Mouse (Mus musculus): ENCODE data around the gene Mdm1. TPM values are rescaled to one million over a fixed set of nuclear protein-coding genes. Genes with fewer than 3 reads are reported as not detected.

Mdm1 gene
- polyA plus RNA-seq (2016; fragmentation: Nextera tagmentation; extraction: Ambion mirVana): 17.4 and 21.3 TPM in 2 replicates

- Histone ChIP-seq H3K27me3 (replicated peaks) (0 out of 2 replicates have a peak, but pooled peaks cover 5% of the 10 kb centered on the region), H3K27ac (ENCODE audit: poor library complexity, severe bottlenecking) (no peak within 1 kb of the TSS), H3K4me1 (replicated peaks) (peaks cover 7% of the 10 kb centered on the region; the same call in 1 of the 2 replicates), H3K9ac (peak within 1 kb of the TSS; percentile 80), H3K9me3 (replicated peaks) (no peaks in the 10 kb centered on the region), H3K36me3 (peaks cover 2% of the 10 kb centered on the region; the same call in 1 of the 2 replicates), H3K4me2 (peak within 1 kb of the TSS; percentile 87), H3K4me3 (peak within 1 kb of the TSS; percentile 89)
- WGBS: 5% methylated on average over 47 of the region's 47 CpGs
- peak; percentile 99 for ATAC-seq (ENCODE audit: insufficient number of reproducible peaks, low FRiP score)
Observed at GRCm38 (mm10) chr10:118141018-118141883, at the start of gene Mdm1. Mdm1 (plus strand) TSS chr10:118141811.

DNA sequence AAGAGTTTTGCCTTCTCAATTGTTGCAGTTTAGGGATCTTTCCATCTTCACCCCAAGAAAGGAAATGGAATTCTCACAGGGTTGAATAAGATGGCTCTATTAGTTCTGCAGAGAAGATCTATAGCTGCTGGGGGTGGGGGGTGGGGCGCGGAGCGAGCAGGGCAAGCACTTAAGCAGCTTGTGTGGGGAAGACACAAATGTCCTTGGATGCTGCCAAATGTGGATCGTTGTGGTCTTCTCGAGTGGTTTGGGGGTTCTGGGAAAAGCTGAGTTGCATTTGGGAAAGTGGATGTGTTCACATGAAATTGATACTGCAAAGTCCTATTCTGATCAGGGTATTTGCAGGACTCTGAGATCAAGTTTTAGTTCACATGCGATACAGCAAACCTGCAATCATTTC is 48.9 kb upstream of the Mdm1 start:
- ATAC-seq (ENCODE audit: insufficient number of reproducible peaks, low FRiP score): no peak

DNA sequence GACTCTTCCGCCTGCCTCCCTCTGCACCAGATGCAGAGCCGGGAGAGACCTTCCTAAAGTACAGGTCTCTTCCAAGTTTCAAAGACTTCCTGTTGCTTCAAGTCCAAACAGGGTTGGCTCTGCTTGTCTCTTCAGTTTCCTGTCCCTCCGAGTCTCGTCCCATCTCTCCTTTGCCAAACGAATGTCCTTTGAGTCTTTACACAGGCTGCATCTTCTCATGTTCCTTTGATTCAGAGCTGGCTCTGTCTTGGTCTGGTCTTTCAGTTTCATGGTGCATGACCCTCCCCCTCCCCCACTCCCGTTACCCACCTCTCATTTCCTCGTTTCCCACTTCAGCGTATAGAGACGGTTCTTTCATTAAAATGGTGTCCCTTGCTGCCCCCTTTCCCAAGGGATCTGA is 47.9 kb upstream of the Mdm1 start:
- no peak overlapping the region for H3K9ac ChIP-seq
- peaks cover 8% of the 10 kb centered on the region; the same call in 1 of the 2 replicates for H3K9me3 ChIP-seq (replicated peaks)
- no peak overlapping the region for H3K27ac ChIP-seq (ENCODE audit: poor library complexity, severe bottlenecking)
- WGBS: 55% methylated on average over 9 of the region's 9 CpGs
- H3K27me3 ChIP-seq (replicated peaks): no peaks in the 10 kb centered on the region
- no peaks in the 10 kb centered on the region for H3K36me3 ChIP-seq
- ATAC-seq (ENCODE audit: insufficient number of reproducible peaks, low FRiP score): no peak
- 0 out of 2 replicates have a peak, but pooled peaks cover 5% of the 10 kb centered on the region for H3K4me1 ChIP-seq (replicated peaks)
- no peak overlapping the region for H3K4me3 ChIP-seq
- no peak overlapping the region for H3K4me2 ChIP-seq

More for the DNA sequence above, 48.9 kb upstream of the Mdm1 start:
- no peak overlapping the region for H3K9ac ChIP-seq
- H3K36me3 ChIP-seq: no peaks in the 10 kb centered on the region
- no peak overlapping the region for H3K4me3 ChIP-seq
- H3K27ac ChIP-seq (ENCODE audit: poor library complexity, severe bottlenecking): no peak overlapping the region
- no peaks in the 10 kb centered on the region; the same call in 1 of the 2 replicates for H3K27me3 ChIP-seq (replicated peaks)
- 0 out of 2 replicates have a peak, but pooled peaks cover 10% of the 10 kb centered on the region for H3K4me1 ChIP-seq (replicated peaks)
- no peak overlapping the region for H3K4me2 ChIP-seq
- 79% methylated on average over 6 of the region's 6 CpGs for WGBS
- H3K9me3 ChIP-seq (replicated peaks): peaks cover 7% of the 10 kb centered on the region; the same call in 1 of the 2 replicates

DNA sequence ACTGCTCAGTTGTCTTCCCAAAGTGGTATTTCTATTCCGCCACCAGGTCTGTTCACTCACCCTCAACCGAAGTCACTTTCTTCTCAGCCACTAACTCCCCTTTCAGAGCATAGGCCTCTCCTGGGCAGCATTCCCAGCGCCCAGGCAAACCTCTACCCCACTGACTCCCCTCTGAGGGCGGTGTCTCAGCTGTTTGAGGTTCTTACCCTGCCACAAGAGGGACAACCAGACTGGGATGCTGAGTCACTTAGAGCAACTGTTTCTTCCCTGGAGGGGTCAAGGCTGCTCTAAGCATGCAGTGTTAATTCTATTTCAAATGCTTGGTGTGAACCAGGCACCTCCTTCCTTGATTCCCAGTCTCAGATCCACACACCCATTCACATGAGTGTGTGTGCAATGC is 46.8 kb upstream of the Mdm1 start:
- ATAC-seq (ENCODE audit: insufficient number of reproducible peaks, low FRiP score): no peak
- Histone ChIP-seq H3K27me3 (replicated peaks) (no peaks in the 10 kb centered on the region), H3K4me1 (replicated peaks) (0 out of 2 replicates have a peak, but pooled peaks cover 5% of the 10 kb centered on the region), H3K4me3 (no peak overlapping the region), H3K4me2 (no peak overlapping the region), H3K27ac (ENCODE audit: poor library complexity, severe bottlenecking) (no peak overlapping the region), H3K9ac (no peak overlapping the region), H3K9me3 (replicated peaks) (peaks cover 11% of the 10 kb centered on the region; the same call in 1 of the 2 replicates), H3K36me3 (no peaks in the 10 kb centered on the region)
- WGBS: 71% methylated on average over 4 of the region's 4 CpGs

- ATAC-seq (ENCODE audit: insufficient number of reproducible peaks, low FRiP score): no peak
- Histone ChIP-seq H3K9ac (no peak overlapping the region), H3K4me2 (no peak overlapping the region), H3K4me3 (no peak overlapping the region), H3K36me3 (no peaks in the 10 kb centered on the region), H3K9me3 (replicated peaks) (peaks cover 11% of the 10 kb centered on the region; the same call in 1 of the 2 replicates), H3K27me3 (replicated peaks) (no peaks in the 10 kb centered on the region), H3K27ac (ENCODE audit: poor library complexity, severe bottlenecking) (no peak overlapping the region), H3K4me1 (replicated peaks) (0 out of 2 replicates have a peak, but pooled peaks cover under 1% of the 10 kb centered on the region)
- 82% methylated on average over 6 of the region's 6 CpGs for WGBS
Observed at GRCm38 (mm10) chr10:118096223-118096622, 45.4 kb upstream of the Mdm1 start.

DNA sequence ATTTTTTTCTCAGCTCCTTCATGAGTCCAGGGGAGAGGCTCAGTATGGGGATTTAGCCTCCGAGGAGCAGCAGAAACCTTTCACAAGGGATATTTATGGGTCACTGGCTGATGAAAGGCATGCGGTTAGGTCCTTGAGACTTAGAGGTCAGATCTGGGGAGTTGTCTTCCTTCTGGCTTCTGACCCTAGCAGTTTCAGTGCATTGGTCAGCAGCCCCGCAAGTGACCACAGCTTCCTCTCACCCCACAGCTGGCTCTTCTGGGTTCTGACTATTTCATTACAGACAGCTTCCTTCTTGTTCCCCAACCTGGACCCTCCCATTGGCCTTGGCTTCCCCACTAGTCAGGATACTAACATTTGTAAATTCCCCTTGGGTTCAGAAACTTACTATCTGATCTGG is 43.7 kb upstream of the Mdm1 start:
- Histone ChIP-seq H3K4me2 (no peak overlapping the region), H3K9me3 (replicated peaks) (peaks cover 11% of the 10 kb centered on the region; the same call in 1 of the 2 replicates), H3K27ac (ENCODE audit: poor library complexity, severe bottlenecking) (no peak overlapping the region), H3K9ac (no peak overlapping the region), H3K4me1 (replicated peaks) (no peaks in the 10 kb centered on the region), H3K27me3 (replicated peaks) (no peaks in the 10 kb centered on the region), H3K36me3 (no peaks in the 10 kb centered on the region), H3K4me3 (no peak overlapping the region)
- 67% methylated on average over 3 of the region's 3 CpGs for WGBS
- no peak for ATAC-seq (ENCODE audit: insufficient number of reproducible peaks, low FRiP score)

DNA sequence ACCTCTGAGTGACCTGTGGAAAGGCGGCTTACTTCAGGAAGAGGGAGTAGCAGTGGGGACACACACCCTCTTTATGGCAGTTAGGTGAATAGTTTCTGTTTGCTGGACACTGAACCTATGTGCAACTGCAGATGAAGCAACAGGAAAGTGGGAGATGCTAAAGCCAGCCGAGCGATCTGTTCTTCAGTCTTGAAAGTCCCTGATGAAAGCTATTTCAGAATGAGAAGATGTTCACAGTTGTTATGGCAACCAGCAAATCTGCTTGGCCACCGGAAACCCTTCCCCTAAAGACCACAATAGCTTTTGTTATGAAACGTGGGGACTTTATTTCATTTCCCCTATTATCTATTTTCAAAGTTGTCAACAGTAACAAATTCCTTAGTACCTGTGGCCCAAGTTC is 41.0 kb upstream of the Mdm1 start:
- no peaks in the 10 kb centered on the region for H3K36me3 ChIP-seq
- peaks cover 11% of the 10 kb centered on the region; the same call in 1 of the 2 replicates for H3K9me3 ChIP-seq (replicated peaks)
- H3K4me2 ChIP-seq: no peak overlapping the region
- H3K27me3 ChIP-seq (replicated peaks): peaks cover 7% of the 10 kb centered on the region; the same call in 1 of the 2 replicates
- H3K27ac ChIP-seq (ENCODE audit: poor library complexity, severe bottlenecking): no peak overlapping the region
- no peak overlapping the region for H3K4me3 ChIP-seq
- H3K9ac ChIP-seq: no peak overlapping the region
- ATAC-seq (ENCODE audit: insufficient number of reproducible peaks, low FRiP score): no peak
- 73% methylated on average over 5 of the region's 5 CpGs for WGBS
- no peaks in the 10 kb centered on the region; the same call in 1 of the 2 replicates for H3K4me1 ChIP-seq (replicated peaks)

DNA sequence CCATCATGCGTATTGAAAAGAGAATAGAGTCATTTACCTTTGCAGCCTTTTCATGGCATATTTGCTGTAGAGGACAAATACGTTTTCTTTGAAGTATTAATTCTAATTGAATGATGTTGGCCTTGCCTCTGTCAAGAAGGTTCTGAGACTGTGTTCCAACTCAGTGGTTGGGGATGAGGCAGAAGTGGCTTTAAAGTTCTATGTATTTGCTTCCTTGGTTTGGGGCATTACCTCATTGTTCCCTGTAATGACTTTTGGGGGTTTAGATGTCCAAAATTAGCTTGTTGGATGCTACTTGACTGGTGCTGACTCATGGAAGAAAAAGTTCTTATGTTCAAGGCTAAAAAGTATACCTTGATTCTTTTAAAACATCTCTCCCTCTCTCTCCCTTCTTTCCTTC is 40.6 kb upstream of the Mdm1 start:
- Histone ChIP-seq H3K4me2 (no peak overlapping the region), H3K4me1 (replicated peaks) (no peaks in the 10 kb centered on the region; the same call in 1 of the 2 replicates), H3K4me3 (no peak overlapping the region), H3K27ac (ENCODE audit: poor library complexity, severe bottlenecking) (no peak overlapping the region), H3K36me3 (no peaks in the 10 kb centered on the region), H3K9ac (no peak overlapping the region), H3K9me3 (replicated peaks) (peaks cover 11% of the 10 kb centered on the region; the same call in 1 of the 2 replicates), H3K27me3 (replicated peaks) (peaks cover 11% of the 10 kb centered on the region; the same call in 1 of the 2 replicates)
- ATAC-seq (ENCODE audit: insufficient number of reproducible peaks, low FRiP score): no peak
- 84% methylated on average over 2 of the region's 2 CpGs for WGBS

DNA sequence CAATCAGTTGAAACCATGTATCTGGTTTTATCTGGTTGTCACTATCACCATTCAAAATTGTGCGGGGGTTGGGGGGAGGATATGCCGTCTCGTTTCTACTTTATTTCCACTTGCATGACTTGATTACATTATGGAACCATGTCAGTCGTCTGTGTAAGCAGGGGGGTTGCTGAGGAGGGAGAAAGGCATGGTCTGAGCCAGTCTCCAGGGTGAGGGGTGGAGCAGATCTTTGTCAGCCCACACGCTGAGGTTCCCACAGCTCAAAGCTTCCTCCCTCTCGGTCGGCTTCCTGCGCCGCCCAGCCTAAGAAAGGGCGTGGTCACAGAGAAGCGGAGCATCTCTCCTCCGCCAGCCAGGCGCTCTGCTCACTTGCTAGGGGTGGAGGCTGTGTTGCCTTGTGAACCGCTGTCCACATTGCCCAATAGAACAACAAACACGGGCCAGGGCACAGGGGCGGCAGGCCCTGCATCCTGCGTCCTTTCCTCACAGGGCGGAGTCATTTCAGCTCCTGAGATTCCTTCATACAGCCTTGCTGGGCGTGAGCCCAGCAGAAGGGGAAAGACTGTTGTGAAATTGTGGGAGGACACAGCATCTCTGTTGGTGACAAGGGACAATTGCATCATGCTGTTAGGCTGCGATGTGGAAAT is 38.5 kb upstream of the Mdm1 start:
- under 1% methylated on average over 20 of the region's 20 CpGs for WGBS

DNA sequence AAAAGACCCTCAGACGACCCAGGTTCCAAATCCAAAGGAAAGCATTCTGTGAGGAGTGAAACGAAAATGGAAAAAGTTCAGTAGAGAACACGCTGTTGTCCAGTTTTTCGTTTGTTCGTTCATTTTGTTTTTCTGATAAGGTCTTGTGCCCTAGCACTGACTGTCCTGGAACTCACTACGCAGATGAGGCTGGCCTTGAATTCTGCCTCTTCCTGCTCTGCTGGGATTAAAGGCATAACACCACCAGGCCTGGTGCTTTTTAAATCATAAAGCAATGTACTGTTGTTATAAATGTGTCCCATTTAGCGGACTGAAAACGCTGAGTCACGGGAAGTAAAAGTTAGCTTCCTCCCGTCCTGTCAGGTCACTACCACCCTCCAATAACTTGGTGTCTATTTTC is 37.7 kb upstream of the Mdm1 start:
- no peak for ATAC-seq (ENCODE audit: insufficient number of reproducible peaks, low FRiP score)
- no peak overlapping the region for H3K4me3 ChIP-seq
- H3K4me1 ChIP-seq (replicated peaks): no peaks in the 10 kb centered on the region; the same call in 1 of the 2 replicates
- 71% methylated on average over 10 of the region's 10 CpGs for WGBS
- 0 out of 2 replicates have a peak, but pooled peaks cover under 1% of the 10 kb centered on the region for H3K9me3 ChIP-seq (replicated peaks)
- H3K27ac ChIP-seq (ENCODE audit: poor library complexity, severe bottlenecking): no peak overlapping the region
- peaks cover 17% of the 10 kb centered on the region; the same call in 1 of the 2 replicates for H3K27me3 ChIP-seq (replicated peaks)
- no peak overlapping the region for H3K9ac ChIP-seq
- H3K4me2 ChIP-seq: no peak overlapping the region
- no peaks in the 10 kb centered on the region for H3K36me3 ChIP-seq

More for the DNA sequence above, 38.5 kb upstream of the Mdm1 start:
- peak; percentile 87 for ATAC-seq (ENCODE audit: insufficient number of reproducible peaks, low FRiP score)
- Histone ChIP-seq H3K27me3 (replicated peaks) (peaks cover 17% of the 10 kb centered on the region; the same call in 1 of the 2 replicates), H3K9ac (peak overlapping the region; percentile 42), H3K4me1 (replicated peaks) (no peaks in the 10 kb centered on the region; the same call in 1 of the 2 replicates), H3K4me2 (peak overlapping the region; percentile 73), H3K27ac (ENCODE audit: poor library complexity, severe bottlenecking) (no peak overlapping the region), H3K36me3 (no peaks in the 10 kb centered on the region), H3K4me3 (peak overlapping the region; percentile 41), H3K9me3 (replicated peaks) (0 out of 2 replicates have a peak, but pooled peaks cover 4% of the 10 kb centered on the region)

DNA sequence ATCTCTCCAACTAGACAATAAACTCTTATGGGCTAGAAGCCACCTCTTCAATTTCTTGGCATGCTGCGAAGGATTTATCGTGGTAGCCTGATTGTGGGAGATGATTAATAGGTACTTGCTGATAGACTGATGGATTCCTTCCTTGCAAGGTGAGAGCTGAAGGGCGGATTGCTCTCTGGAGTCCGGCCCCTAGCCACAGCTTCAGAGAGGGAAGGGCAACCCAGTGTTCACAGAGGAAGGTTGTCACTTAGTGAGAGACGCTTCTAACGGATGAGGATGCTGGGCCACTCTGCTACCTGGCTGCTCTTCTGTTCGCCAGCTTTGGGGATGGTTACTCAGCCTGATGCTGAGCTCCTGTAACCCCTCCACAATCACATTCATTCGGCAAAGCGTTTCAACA is 34.6 kb upstream of the Mdm1 start:
- no peak overlapping the region for H3K9ac ChIP-seq
- H3K4me3 ChIP-seq: no peak overlapping the region
- no peak overlapping the region for H3K4me2 ChIP-seq
- no peaks in the 10 kb centered on the region for H3K36me3 ChIP-seq
- ATAC-seq (ENCODE audit: insufficient number of reproducible peaks, low FRiP score): no peak
- H3K4me1 ChIP-seq (replicated peaks): peaks cover 7% of the 10 kb centered on the region
- peaks cover 17% of the 10 kb centered on the region; the same call in 1 of the 2 replicates for H3K27me3 ChIP-seq (replicated peaks)
- no peaks in the 10 kb centered on the region for H3K9me3 ChIP-seq (replicated peaks)
- WGBS: 61% methylated on average over 9 of the region's 9 CpGs
- H3K27ac ChIP-seq (ENCODE audit: poor library complexity, severe bottlenecking): no peak overlapping the region
